21 mouse cellular contexts compared by ENCODE assay signal in genomic region chr16:46109536-46109935, GRCm38 (mm10). TPM values are rescaled to one million over a fixed set of nuclear protein-coding genes. Genes with fewer than 3 reads are reported as not detected.
A peak's percentile ranks its signal among the peaks of the same experiment; 100 is the strongest.
DNase-seq lines count a peak whose midpoint lies in the region; ATAC-seq lines count a peak whose summit lies in the region.
"Had no signal": no experiment of that assay in that cellular context is flagged by ENCODE, and none has a peak within 500 bp of the region (broad histone marks: within the 10 kb centered on the region; RNA-seq: fewer than 3 reads in every experiment).

No protein-coding gene starts in this region.

- DNase-seq in frontal cortex, postnatal 14 days (ENCODE audit: low spot score in 2 of 2), result no peak
- DNase-seq in right cerebral cortex, postnatal 10 days (ENCODE audit: low spot score in 2 of 2), result peak; percentile 37 to 43
- no peak for DNase-seq in right cerebral cortex, postnatal 36 days (ENCODE audit: low spot score in 2 of 2)
- DNase-seq in layer of hippocampus, adult 8-10 months (ENCODE audit: low spot score in 2 of 2), result peak; percentile 14 to 36
- DNase-seq in telencephalon, adult 2 months (ENCODE audit: low read depth, low spot score), result peak; percentile 16
- no peak for DNase-seq in spleen, postnatal 4 days (ENCODE audit: low spot score in 2 of 2)
- DNase-seq: adrenal gland, postnatal 25 days; cerebellum, adult 9-10 months; forebrain, postnatal 0 days; gastrocnemius, postnatal 14 days; kidney, adult 18-20 months; kidney, postnatal 25 days; liver; lung, adult 2 months; lung, postnatal 10 days had no signal

- peak; percentile 97 for ATAC-seq in frontal cortex, adult (ENCODE audit: low TSS enrichment)
- ATAC-seq: CD4-positive, CD25-positive, alpha-beta regulatory T cell, adult 4 months; forebrain, postnatal 0 days; hindbrain, embryonic 16.5 days; midbrain, embryonic 13.5 days had no signal

RNA-seq across cellular contexts. Expression of gene Cd96, which starts 10.5 kb away (rescaled TPM):
- under 1 TPM in 1 of 4 experiments, not detected in 3; 0.22 TPM for total RNA-seq in layer of hippocampus, adult 8-10 months (2022)
- total RNA-seq: adrenal gland, postnatal 25 days; left cerebral cortex, postnatal 10 days had no signal

RNA-seq across cellular contexts. Expression of gene Gm4737, which starts 45.3 kb away (rescaled TPM):
- total RNA-seq in layer of hippocampus, adult 8-10 months (2022), result 10 to 100 TPM; 12.3 to 16.1 (median 14.4) TPM
- total RNA-seq: neutrophil, adult 5-6 weeks had no signal

Comparison
In these comparisons a context has a peak if more than half of its experiments do, and no peak if none do; other contexts are left out.
1. DNase-seq: peak in right cerebral cortex, postnatal 10 days (2 of 2), layer of hippocampus, adult 8-10 months (2 of 2) and telencephalon, adult 2 months (single experiment); none in frontal cortex, postnatal 14 days (0 of 2), right cerebral cortex, postnatal 36 days (0 of 2) and spleen, postnatal 4 days (0 of 2).